Mouse (Mus musculus): ENCODE measurements around the gene Cdh4. TPM values are rescaled to one million over a fixed set of nuclear protein-coding genes. Genes with fewer than 3 reads are reported as not detected.

The Cdh4 gene
- polyA plus RNA-seq, 1 experiment = not detected

GRCm38 (mm10) chr2:179573331-179573730 lies 131.1 kb downstream of the Cdh4 start:
- H3K4me3 ChIP-seq (replicated peaks) = no peak overlapping the region
- no peaks in the 10 kb centered on the region for H3K4me1 ChIP-seq (ENCODE audit: control insufficient read depth)
- H3K27me3 ChIP-seq (ENCODE audit: control insufficient read depth) = no peaks in the 10 kb centered on the region
- no peaks in the 10 kb centered on the region for H3K36me3 ChIP-seq (ENCODE audit: control insufficient read depth)
- peaks cover 34% of the 10 kb centered on the region for H3K9me3 ChIP-seq (ENCODE audit: control insufficient read depth, low read length)
- TF ChIP-seq TAL1 (IDR thresholded peaks at IDR 0.05; ENCODE audit: low read length) (no peak), GATA1 (IDR thresholded peaks at IDR 0.05; ENCODE audit: low read length) (no peak)

DNA sequence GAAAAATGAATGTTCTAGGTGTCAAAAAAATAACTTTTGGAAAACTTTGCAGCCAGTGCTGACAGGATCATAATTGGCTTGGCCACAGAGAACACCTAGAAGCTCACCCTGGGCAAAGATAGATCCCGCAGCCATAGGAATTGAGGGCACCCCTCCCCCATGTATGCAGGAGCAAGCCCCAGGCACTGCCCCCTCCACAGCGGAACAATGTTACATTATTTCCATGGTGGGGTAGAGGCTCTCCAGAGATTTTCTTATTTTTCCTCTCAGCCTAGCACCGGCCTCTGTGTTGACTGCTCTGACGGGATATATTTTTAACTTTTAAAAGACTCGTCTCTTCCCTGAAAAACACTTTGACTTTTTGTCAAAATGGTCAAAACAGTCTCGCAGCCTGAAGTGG lies 131.6 kb downstream of the Cdh4 start:
- no peaks in the 10 kb centered on the region for H3K27me3 ChIP-seq (ENCODE audit: control insufficient read depth)
- H3K4me1 ChIP-seq (ENCODE audit: control insufficient read depth) = no peaks in the 10 kb centered on the region
- no peaks in the 10 kb centered on the region for H3K36me3 ChIP-seq (ENCODE audit: control insufficient read depth)
- H3K4me3 ChIP-seq (replicated peaks) = no peak overlapping the region
- TF ChIP-seq GATA1 (IDR thresholded peaks at IDR 0.05; ENCODE audit: low read length) (no peak), TAL1 (IDR thresholded peaks at IDR 0.05; ENCODE audit: low read length) (no peak)
- peaks cover 31% of the 10 kb centered on the region for H3K9me3 ChIP-seq (ENCODE audit: control insufficient read depth, low read length)

DNA sequence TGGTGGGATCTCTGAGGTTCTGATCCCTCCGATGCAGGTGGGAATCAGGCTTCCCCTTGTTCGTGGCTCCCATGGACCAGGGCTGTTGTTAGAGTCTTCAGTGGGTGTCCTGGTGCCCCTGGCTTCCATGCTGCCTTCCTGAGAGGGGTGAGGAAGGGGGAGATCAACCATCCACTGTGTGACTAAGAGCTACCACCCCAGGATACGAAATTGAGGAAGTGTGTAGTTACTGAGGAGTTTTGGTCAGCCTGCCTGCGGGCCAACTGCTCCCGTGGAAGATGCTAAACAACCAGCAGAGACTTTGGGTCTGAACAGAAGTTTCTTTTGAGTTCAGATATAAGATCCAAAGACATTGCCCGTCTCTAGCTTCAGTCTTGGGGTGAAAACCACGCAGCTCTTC lies 133.4 kb downstream of the Cdh4 start:
- no peaks in the 10 kb centered on the region for H3K36me3 ChIP-seq (ENCODE audit: control insufficient read depth)
- H3K9me3 ChIP-seq (ENCODE audit: control insufficient read depth, low read length) = peaks cover 23% of the 10 kb centered on the region
- H3K4me1 ChIP-seq (ENCODE audit: control insufficient read depth) = no peaks in the 10 kb centered on the region
- H3K4me3 ChIP-seq (replicated peaks) = no peak overlapping the region
- H3K27me3 ChIP-seq (ENCODE audit: control insufficient read depth) = no peaks in the 10 kb centered on the region
- TF ChIP-seq GATA1 (IDR thresholded peaks at IDR 0.05; ENCODE audit: low read length) (no peak), TAL1 (IDR thresholded peaks at IDR 0.05; ENCODE audit: low read length) (no peak)

DNA sequence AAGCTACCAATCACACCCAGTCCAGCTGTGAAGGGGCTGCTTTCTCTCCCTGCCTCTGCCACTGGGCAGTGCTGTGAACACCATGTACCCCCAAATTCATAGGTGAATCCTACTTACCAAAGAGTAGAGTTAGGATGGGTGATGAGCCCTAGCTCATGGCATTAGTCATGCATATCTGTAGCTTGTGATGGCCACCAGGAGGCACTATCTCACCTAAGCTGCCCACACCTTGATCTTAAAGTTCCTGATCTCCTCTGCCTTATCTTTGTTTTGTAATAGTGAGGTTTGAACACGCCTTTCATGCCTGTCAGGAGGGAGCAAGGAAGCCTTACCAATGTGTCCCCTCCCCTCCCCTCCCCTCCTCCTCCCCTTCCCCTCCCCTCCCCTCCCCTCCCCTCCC lies 134.0 kb downstream of the Cdh4 start:
- TF ChIP-seq GATA1 (IDR thresholded peaks at IDR 0.05; ENCODE audit: low read length) = no peak
- no peak for TF ChIP-seq TAL1 (IDR thresholded peaks at IDR 0.05; ENCODE audit: low read length)
- no peaks in the 10 kb centered on the region for H3K36me3 ChIP-seq (ENCODE audit: control insufficient read depth)
- no peaks in the 10 kb centered on the region for H3K27me3 ChIP-seq (ENCODE audit: control insufficient read depth)
- no peaks in the 10 kb centered on the region for H3K4me1 ChIP-seq (ENCODE audit: control insufficient read depth)
- H3K9me3 ChIP-seq (ENCODE audit: control insufficient read depth, low read length) = peaks cover 22% of the 10 kb centered on the region
- no peak overlapping the region for H3K4me3 ChIP-seq (replicated peaks)

- Histone ChIP-seq H3K27me3 (ENCODE audit: control insufficient read depth) (no peaks in the 10 kb centered on the region), H3K36me3 (ENCODE audit: control insufficient read depth) (no peaks in the 10 kb centered on the region), H3K4me3 (replicated peaks) (no peak overlapping the region), H3K9me3 (ENCODE audit: control insufficient read depth, low read length) (peaks cover 22% of the 10 kb centered on the region), H3K4me1 (ENCODE audit: control insufficient read depth) (no peaks in the 10 kb centered on the region)
- TF ChIP-seq TAL1 (IDR thresholded peaks at IDR 0.05; ENCODE audit: low read length) = no peak
- TF ChIP-seq GATA1 (IDR thresholded peaks at IDR 0.05; ENCODE audit: low read length) = no peak
These were observed 136.1 kb downstream of the Cdh4 start for GRCm38 (mm10) chr2:179578329-179578728.

- Histone ChIP-seq H3K4me3 (replicated peaks) (no peak overlapping the region), H3K4me1 (ENCODE audit: control insufficient read depth) (no peaks in the 10 kb centered on the region), H3K36me3 (ENCODE audit: control insufficient read depth) (no peaks in the 10 kb centered on the region), H3K27me3 (ENCODE audit: control insufficient read depth) (no peaks in the 10 kb centered on the region), H3K9me3 (ENCODE audit: control insufficient read depth, low read length) (peaks cover 22% of the 10 kb centered on the region)
- no peak for TF ChIP-seq GATA1 (IDR thresholded peaks at IDR 0.05; ENCODE audit: low read length)
These were observed 136.6 kb downstream of the Cdh4 start for GRCm38 (mm10) chr2:179578842-179579241.

- TF ChIP-seq TAL1 (IDR thresholded peaks at IDR 0.05; ENCODE audit: low read length) (no peak), GATA1 (IDR thresholded peaks at IDR 0.05; ENCODE audit: low read length) (no peak)
- H3K4me1 ChIP-seq (ENCODE audit: control insufficient read depth) = no peaks in the 10 kb centered on the region
- H3K27me3 ChIP-seq (ENCODE audit: control insufficient read depth) = no peaks in the 10 kb centered on the region
- no peak overlapping the region for H3K4me3 ChIP-seq (replicated peaks)
- H3K36me3 ChIP-seq (ENCODE audit: control insufficient read depth) = no peaks in the 10 kb centered on the region
- peaks cover 17% of the 10 kb centered on the region for H3K9me3 ChIP-seq (ENCODE audit: control insufficient read depth, low read length)
These were observed 138.2 kb downstream of the Cdh4 start for GRCm38 (mm10) chr2:179580415-179580814.

- no peak for TF ChIP-seq GATA1 (IDR thresholded peaks at IDR 0.05; ENCODE audit: low read length)
- TF ChIP-seq TAL1 (IDR thresholded peaks at IDR 0.05; ENCODE audit: low read length) = no peak
- H3K9me3 ChIP-seq (ENCODE audit: control insufficient read depth, low read length) = peaks cover 15% of the 10 kb centered on the region; the same call in 1 of the 2 replicates
- H3K4me1 ChIP-seq (ENCODE audit: control insufficient read depth) = no peaks in the 10 kb centered on the region
- H3K4me3 ChIP-seq (replicated peaks) = no peak overlapping the region
- no peaks in the 10 kb centered on the region for H3K27me3 ChIP-seq (ENCODE audit: control insufficient read depth)
- H3K36me3 ChIP-seq (ENCODE audit: control insufficient read depth) = no peaks in the 10 kb centered on the region
These were observed 138.8 kb downstream of the Cdh4 start for GRCm38 (mm10) chr2:179581058-179581457.

DNA sequence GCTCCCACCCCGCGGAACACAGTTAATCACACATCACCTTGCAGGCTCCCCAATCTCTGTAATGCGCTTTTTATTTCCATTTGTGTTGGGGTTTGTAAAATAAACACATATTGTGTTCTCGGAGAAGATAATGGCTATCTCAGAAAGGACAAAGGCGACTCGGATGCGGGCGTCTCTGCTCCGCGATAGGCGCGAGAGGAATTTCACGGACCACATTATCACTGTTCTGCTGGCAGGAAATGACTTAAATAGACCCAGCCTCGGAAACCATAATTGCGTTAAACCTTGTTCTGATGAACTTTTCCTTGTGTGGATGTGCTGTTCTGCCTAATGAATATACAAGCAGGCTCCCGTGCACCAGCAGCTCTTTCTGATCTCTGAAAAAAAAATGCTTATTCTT lies 140.7 kb downstream of the Cdh4 start:
- no peak overlapping the region for H3K4me3 ChIP-seq (replicated peaks)
- H3K4me1 ChIP-seq (ENCODE audit: control insufficient read depth) = no peaks in the 10 kb centered on the region
- no peaks in the 10 kb centered on the region for H3K27me3 ChIP-seq (ENCODE audit: control insufficient read depth)
- H3K36me3 ChIP-seq (ENCODE audit: control insufficient read depth) = no peaks in the 10 kb centered on the region
- TF ChIP-seq TAL1 (IDR thresholded peaks at IDR 0.05; ENCODE audit: low read length) = no peak
- no peak for TF ChIP-seq GATA1 (IDR thresholded peaks at IDR 0.05; ENCODE audit: low read length)
- H3K9me3 ChIP-seq (ENCODE audit: control insufficient read depth, low read length) = peaks cover 13% of the 10 kb centered on the region; the same call in 1 of the 2 replicates

DNA sequence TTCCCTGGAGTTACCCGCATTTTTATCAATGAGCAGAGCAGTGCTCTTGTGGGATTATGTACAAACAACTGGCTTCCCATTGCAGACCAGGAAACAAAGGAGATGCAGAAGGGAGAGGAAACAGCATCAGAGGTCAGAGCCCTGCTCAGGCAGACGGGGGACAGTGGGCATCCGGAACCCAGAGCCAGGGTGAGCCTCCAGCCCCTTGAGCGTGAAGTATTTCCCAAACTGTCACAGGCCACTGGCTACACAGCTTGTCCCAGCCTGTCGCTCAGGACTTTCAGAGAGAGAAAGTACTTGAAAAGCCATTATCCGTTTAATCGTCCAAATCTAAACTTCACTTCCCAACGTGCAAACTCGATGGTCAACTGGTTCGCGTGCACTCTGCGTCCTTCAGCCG lies 142.4 kb downstream of the Cdh4 start:
- Histone ChIP-seq H3K4me1 (ENCODE audit: control insufficient read depth) (no peaks in the 10 kb centered on the region), H3K9me3 (ENCODE audit: control insufficient read depth, low read length) (peaks cover 18% of the 10 kb centered on the region; the same call in 1 of the 2 replicates), H3K4me3 (replicated peaks) (no peak overlapping the region), H3K27me3 (ENCODE audit: control insufficient read depth) (no peaks in the 10 kb centered on the region), H3K36me3 (ENCODE audit: control insufficient read depth) (no peaks in the 10 kb centered on the region)
- TF ChIP-seq GATA1 (IDR thresholded peaks at IDR 0.05; ENCODE audit: low read length) (no peak), TAL1 (IDR thresholded peaks at IDR 0.05; ENCODE audit: low read length) (no peak)

All from erythroblast, embryonic 14.5 days (primary cell).